Mouse (Mus musculus): ENCODE results near the gene Cfap65. TPM values are rescaled to one million over a fixed set of nuclear protein-coding genes. Genes with fewer than 3 reads are reported as not detected.

Cfap65 gene
- total and polyA plus RNA-seq, 3 experiments: not detected

- TF ChIP-seq MAZ (IDR thresholded peaks at IDR 0.05; ENCODE audit: low read depth, low read length) (no peak), E2F4 (IDR thresholded peaks at IDR 0.05; ENCODE audit: borderline replicate concordance, low read depth, low read length) (no peak), JUND (IDR thresholded peaks at IDR 0.05; ENCODE audit: low read depth, low read length) (no peak), POLR2AphosphoS2 (IDR thresholded peaks at IDR 0.05; ENCODE audit: low read length) (no peak), CTCF (IDR thresholded peaks at IDR 0.05 in 2 of 3, conservative IDR thresholded peaks at IDR 0.05 in 1 of 3; ENCODE audit: control insufficient read depth in 1 of 3, insufficient read depth in 1 of 3, low read depth in 2 of 3, low read length in 3 of 3, poor library complexity in 1 of 3, severe bottlenecking in 1 of 3) (no peak), EP300 (IDR thresholded peaks at IDR 0.05; ENCODE audit: low read depth in 1 of 2, low read length in 2 of 2) (no peak)
- Histone ChIP-seq H3K27ac (ENCODE audit: control insufficient read depth, low read depth, low read length) (no peak overlapping the region), H3K9ac (ENCODE audit: control insufficient read depth, low read depth, low read length, poor library complexity, severe bottlenecking) (no peak overlapping the region), H3K4me1 (ENCODE audit: control insufficient read depth in 1 of 2, insufficient read depth in 2 of 2, low read length in 2 of 2) (no peaks in the 10 kb centered on the region), H3K79me2 (ENCODE audit: control insufficient read depth, insufficient read depth, low read length, poor library complexity) (no peaks in the 10 kb centered on the region), H3K4me3 (ENCODE audit: control insufficient read depth in 1 of 2, insufficient read depth in 1 of 2, low read depth in 2 of 2, low read length in 2 of 2) (no peak overlapping the region), H3K27me3 (ENCODE audit: control insufficient read depth in 1 of 2, insufficient read depth in 2 of 2, low read length in 2 of 2) (peaks cover 0 to 4% of the 10 kb centered on the region in 2 experiments; a peak in 2 of 4 replicates), H3K36me3 (ENCODE audit: control insufficient read depth in 1 of 2, insufficient read depth in 2 of 2, low read length in 2 of 2) (no peaks in the 10 kb centered on the region), H3K9me3 (replicated peaks; ENCODE audit: insufficient read depth, low read length) (no peaks in the 10 kb centered on the region)
- no peak for DNase-seq (ENCODE audit: low read depth, low spot score)
Observed at GRCm38 (mm10) chr1:74962126-74962852, 26.9 kb upstream of the Cfap65 start.

GRCm38 (mm10) chr1:74961722-74962121, 26.3 kb upstream of the Cfap65 start:
- no peak for TF ChIP-seq HCFC1 (IDR thresholded peaks at IDR 0.05; ENCODE audit: low read depth, low read length)
- TF ChIP-seq BHLHE40 (IDR thresholded peaks at IDR 0.05; ENCODE audit: borderline replicate concordance, low read depth, low read length): no peak
- TF ChIP-seq ETS1 (IDR thresholded peaks at IDR 0.05; ENCODE audit: low read depth, low read length): no peak
- no peak for TF ChIP-seq ZC3H11A (IDR thresholded peaks at IDR 0.05; ENCODE audit: low read depth, low read length)
- TF ChIP-seq MEF2A (IDR thresholded peaks at IDR 0.05; ENCODE audit: extremely low read depth, insufficient replicate concordance, low read depth, low read length, poor library complexity, severe bottlenecking): no peak
- TF ChIP-seq MYB (IDR thresholded peaks at IDR 0.05; ENCODE audit: low read depth, low read length): no peak
- no peak for TF ChIP-seq SMC3 (IDR thresholded peaks at IDR 0.05; ENCODE audit: low read depth, low read length)
- no peak for TF ChIP-seq NRF1 (IDR thresholded peaks at IDR 0.05; ENCODE audit: insufficient read depth, low read depth, low read length, poor library complexity, severe bottlenecking)
- H3K27ac ChIP-seq (ENCODE audit: control insufficient read depth, low read depth, low read length): no peak overlapping the region
- no peak for DNase-seq (ENCODE audit: low read depth, low spot score)
- H3K9ac ChIP-seq (ENCODE audit: control insufficient read depth, low read depth, low read length, poor library complexity, severe bottlenecking): no peak overlapping the region
- no peaks in the 10 kb centered on the region for H3K9me3 ChIP-seq (replicated peaks; ENCODE audit: insufficient read depth, low read length)
- H3K79me2 ChIP-seq (ENCODE audit: control insufficient read depth, insufficient read depth, low read length, poor library complexity): no peaks in the 10 kb centered on the region
- H3K4me1 ChIP-seq (ENCODE audit: control insufficient read depth in 1 of 2, insufficient read depth in 2 of 2, low read length in 2 of 2): no peaks in the 10 kb centered on the region
- H3K36me3 ChIP-seq (ENCODE audit: control insufficient read depth in 1 of 2, insufficient read depth in 2 of 2, low read length in 2 of 2): no peaks in the 10 kb centered on the region
- peaks cover 0 to 6% of the 10 kb centered on the region in 2 experiments; a peak in 2 of 4 replicates for H3K27me3 ChIP-seq (ENCODE audit: control insufficient read depth in 1 of 2, insufficient read depth in 2 of 2, low read length in 2 of 2)
- no peak overlapping the region for H3K4me3 ChIP-seq (ENCODE audit: control insufficient read depth in 1 of 2, insufficient read depth in 1 of 2, low read depth in 2 of 2, low read length in 2 of 2)

Measured in MEL (cell line).